Mouse (Mus musculus) intestine, postnatal 0 days (tissue): ENCODE measurements around the gene Cpsf4l. TPM values are rescaled to one million over a fixed set of nuclear protein-coding genes. Genes with fewer than 3 reads are reported as not detected.

ENCODE experiments used
- ATAC-seq: fragments of 200-750 bp; cut with Nextera tagmentation; 2 replicates; pipeline ENCODE4 v1.8.0; 2017; ENCODE audit warnings: mild to moderate bottlenecking, moderate TSS enrichment, moderate library complexity
- H3K27ac ChIP-seq: fragments of 300-500 bp; sonication (generic); 2 replicates; pipeline ENCODE4 v1.5.1; 2014; ENCODE audit warnings: mild to moderate bottlenecking, low read depth, low read length, moderate library complexity
- H3K27me3 ChIP-seq: fragments of 300-500 bp; sonication (generic); replicated peaks from 2 replicates; pipeline ENCODE4 v1.6.1; 2014; ENCODE audit warnings: low read length, mixed read lengths; ENCODE audit not compliant: control insufficient read depth, insufficient read depth
- H3K36me3 ChIP-seq: fragments of 300-500 bp; sonication (generic); 2 replicates; pipeline ENCODE4 v1.6.1; 2014; ENCODE audit warnings: mild to moderate bottlenecking, moderate library complexity; ENCODE audit not compliant: control insufficient read depth, insufficient read depth
- H3K4me1 ChIP-seq: fragments of 300-500 bp; sonication (generic); replicated peaks from 2 replicates; pipeline ENCODE4 v1.6.1; 2014; ENCODE audit warnings: antibody characterized with exemption, low read length, mixed read lengths; ENCODE audit not compliant: control insufficient read depth, insufficient read depth
- H3K4me2 ChIP-seq: fragments of 300-500 bp; sonication (generic); replicated peaks from 2 replicates; pipeline ENCODE4 v1.6.1; 2014; ENCODE audit warnings: low read depth, mild to moderate bottlenecking, moderate library complexity
- H3K4me3 ChIP-seq: fragments of 300-500 bp; sonication (generic); 2 replicates; pipeline ENCODE4 v1.5.1; 2014; ENCODE audit warnings: low read depth, low read length
- H3K9ac ChIP-seq: fragments of 300-500 bp; sonication (generic); 2 replicates; pipeline ENCODE4 v1.6.1; 2014; ENCODE audit warnings: mild to moderate bottlenecking, low read depth, low read length
- H3K9me3 ChIP-seq: fragments of 300-500 bp; sonication (generic); 2 replicates; pipeline ENCODE4 v1.6.1; 2016; ENCODE audit warnings: mixed run types; ENCODE audit not compliant: control insufficient read depth
- CTCF ChIP-seq: sonication (generic); IDR thresholded peaks from 2 replicates; pipeline ENCODE4 v1.5.1; 2016; ENCODE audit warnings: low read depth, mild to moderate bottlenecking, control low read depth, antibody characterized with exemption, moderate library complexity
- WGBS: fragments of 180-500 bp; shearing (Covaris S2); extraction: QIAGEN DNeasy Blood & Tissue Kit; methylation state at CpG from one replicate; pipeline ENCODE4 v1.1.7; 2014; 5-methylcytosine and 5-hydroxymethylcytosine counted together
- polyA plus RNA-seq: library from polyadenylated mRNA; unstranded; fragments of >200 nt; fragmentation: Nextera tagmentation; extraction: Ambion mirVana; gene quantifications from 2 replicates; pipeline ENCODE4 v1.2.1, GENCODE M21; 2015

Cpsf4l gene
- polyA plus RNA-seq, 1 experiment from 2014 or later = not detected

DNA sequence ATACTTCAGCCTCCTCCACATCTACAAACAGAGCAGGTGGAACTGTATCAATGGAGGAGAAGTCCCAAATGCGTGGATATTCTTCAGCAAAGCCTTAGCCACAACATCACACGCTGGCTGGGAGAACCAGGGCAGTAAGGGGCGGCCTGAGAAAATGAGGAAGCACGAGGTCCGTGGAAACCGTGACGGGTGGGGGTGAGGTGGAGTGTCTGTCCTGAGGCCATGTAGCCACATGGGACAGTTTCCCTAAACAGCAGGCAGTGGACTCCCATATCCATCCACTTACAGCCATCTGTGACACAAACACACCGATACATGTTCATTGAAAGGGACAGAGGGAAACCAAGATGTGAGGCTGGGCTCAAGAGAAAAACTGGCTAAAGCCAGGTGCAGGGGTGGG lies 28.1 kb upstream of the Cpsf4l start:
- Histone ChIP-seq H3K36me3 (no peaks in the 10 kb centered on the region), H3K9me3 (no peaks in the 10 kb centered on the region), H3K27ac (no peak overlapping the region), H3K4me1 (peaks cover 17% of the 10 kb centered on the region), H3K9ac (no peak overlapping the region), H3K4me3 (no peak overlapping the region), H3K27me3 (no peaks in the 10 kb centered on the region), H3K4me2 (no peak overlapping the region)
- ATAC-seq = no peak
- TF ChIP-seq CTCF = no peak
- WGBS = 73% methylated on average over 8 of the region's 8 CpGs

DNA sequence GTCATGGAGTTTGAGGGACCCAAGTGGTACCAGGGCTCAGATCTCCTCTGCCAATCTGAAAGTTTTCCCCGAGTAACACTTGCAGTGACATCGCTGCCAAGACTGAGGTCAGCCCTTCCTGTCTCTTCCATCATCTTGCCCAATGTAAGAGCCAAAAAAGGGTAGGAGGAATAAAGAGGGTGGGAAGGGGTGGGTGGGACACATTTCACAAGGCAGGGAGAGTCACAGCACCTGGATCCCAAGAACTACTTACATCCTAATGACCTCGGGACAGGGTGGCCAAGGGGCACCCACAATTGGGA lies 27.7 kb upstream of the Cpsf4l start:
- peaks cover 17% of the 10 kb centered on the region for H3K4me1 ChIP-seq
- no peak overlapping the region for H3K27ac ChIP-seq
- no peaks in the 10 kb centered on the region; the same call in 1 of the 2 replicates for H3K36me3 ChIP-seq
- no peak for ATAC-seq
- 76% methylated on average over 3 of the region's 3 CpGs for WGBS
- no peak overlapping the region for H3K4me2 ChIP-seq
- H3K9ac ChIP-seq = no peak overlapping the region
- no peak for TF ChIP-seq CTCF
- H3K27me3 ChIP-seq = no peaks in the 10 kb centered on the region
- H3K4me3 ChIP-seq = no peak overlapping the region
- H3K9me3 ChIP-seq = no peaks in the 10 kb centered on the region

DNA sequence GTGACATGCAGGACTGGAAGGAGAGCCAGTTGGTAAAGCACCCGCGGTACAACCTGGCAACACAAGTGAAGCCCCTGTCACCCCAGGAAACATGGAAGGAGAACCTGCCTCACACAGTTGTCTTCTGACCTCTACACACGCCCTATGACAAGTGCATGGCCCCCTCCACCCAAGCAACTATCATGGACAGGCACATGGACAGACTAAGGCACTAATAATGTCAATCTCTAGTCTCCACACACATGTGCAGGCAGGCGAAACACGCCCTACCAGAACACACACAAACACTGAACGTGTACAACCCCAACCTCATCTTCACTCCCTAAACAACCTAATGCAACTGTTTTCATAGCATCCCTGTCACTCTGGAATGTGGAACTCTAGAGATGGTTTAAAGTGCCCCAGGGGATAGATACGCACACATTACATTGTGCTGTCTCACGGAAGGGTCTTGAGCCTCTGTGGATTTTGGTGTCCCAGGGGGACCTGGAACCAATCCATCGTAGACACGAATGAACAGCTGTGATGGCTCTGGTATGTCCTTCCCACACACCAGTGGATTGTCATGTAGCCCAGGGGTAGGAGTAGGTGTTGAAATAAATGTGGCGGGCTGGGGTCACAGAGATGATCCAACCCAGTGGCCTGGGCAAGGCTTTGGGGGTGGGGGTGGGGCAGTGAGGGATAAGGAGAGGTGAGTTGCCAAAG lies 27.2 kb upstream of the Cpsf4l start:
- H3K4me3 ChIP-seq = no peak overlapping the region
- WGBS = 72% methylated on average over 11 of the region's 11 CpGs
- peak overlapping the region; percentile 21; the same call in 1 of the 2 replicates for H3K27ac ChIP-seq
- no peak for TF ChIP-seq CTCF
- H3K27me3 ChIP-seq = no peaks in the 10 kb centered on the region
- no peak overlapping the region for H3K9ac ChIP-seq
- H3K9me3 ChIP-seq = no peaks in the 10 kb centered on the region
- H3K4me2 ChIP-seq = no peak overlapping the region
- no peak for ATAC-seq
- peaks cover 17% of the 10 kb centered on the region for H3K4me1 ChIP-seq
- peaks cover under 1% of the 10 kb centered on the region; the same call in 1 of the 2 replicates for H3K36me3 ChIP-seq

DNA sequence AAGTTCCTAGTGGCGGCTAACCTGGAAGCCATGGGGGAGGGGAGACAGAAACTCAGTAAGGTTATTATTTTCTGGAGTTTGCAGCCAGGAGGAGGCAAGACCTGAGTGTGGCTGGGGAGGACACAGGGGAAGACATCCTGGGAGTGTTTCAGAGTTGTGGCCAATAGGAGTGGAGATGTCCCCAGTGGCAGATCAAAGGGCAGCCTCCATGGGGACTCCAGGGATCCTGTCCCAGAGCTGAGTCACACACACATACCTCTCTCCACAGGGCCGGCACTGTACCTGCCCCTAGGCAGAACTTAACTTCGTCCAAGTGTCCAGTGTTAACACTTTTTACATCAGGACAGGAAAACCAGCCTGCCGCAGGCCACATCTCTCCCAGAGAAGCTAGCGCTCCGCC lies 25.3 kb upstream of the Cpsf4l start:
- 42% methylated on average over 6 of the region's 6 CpGs for WGBS
- Histone ChIP-seq H3K27ac (peak overlapping the region; percentile 66; the same call in 1 of the 2 replicates), H3K9ac (no peak overlapping the region), H3K9me3 (no peaks in the 10 kb centered on the region), H3K36me3 (peaks cover 7% of the 10 kb centered on the region; the same call in 1 of the 2 replicates), H3K4me1 (peaks cover 20% of the 10 kb centered on the region), H3K4me2 (no peak overlapping the region; the same call in 1 of the 2 replicates), H3K4me3 (no peak overlapping the region), H3K27me3 (no peaks in the 10 kb centered on the region)
- ATAC-seq = peak; percentile 64
- TF ChIP-seq CTCF = no peak

DNA sequence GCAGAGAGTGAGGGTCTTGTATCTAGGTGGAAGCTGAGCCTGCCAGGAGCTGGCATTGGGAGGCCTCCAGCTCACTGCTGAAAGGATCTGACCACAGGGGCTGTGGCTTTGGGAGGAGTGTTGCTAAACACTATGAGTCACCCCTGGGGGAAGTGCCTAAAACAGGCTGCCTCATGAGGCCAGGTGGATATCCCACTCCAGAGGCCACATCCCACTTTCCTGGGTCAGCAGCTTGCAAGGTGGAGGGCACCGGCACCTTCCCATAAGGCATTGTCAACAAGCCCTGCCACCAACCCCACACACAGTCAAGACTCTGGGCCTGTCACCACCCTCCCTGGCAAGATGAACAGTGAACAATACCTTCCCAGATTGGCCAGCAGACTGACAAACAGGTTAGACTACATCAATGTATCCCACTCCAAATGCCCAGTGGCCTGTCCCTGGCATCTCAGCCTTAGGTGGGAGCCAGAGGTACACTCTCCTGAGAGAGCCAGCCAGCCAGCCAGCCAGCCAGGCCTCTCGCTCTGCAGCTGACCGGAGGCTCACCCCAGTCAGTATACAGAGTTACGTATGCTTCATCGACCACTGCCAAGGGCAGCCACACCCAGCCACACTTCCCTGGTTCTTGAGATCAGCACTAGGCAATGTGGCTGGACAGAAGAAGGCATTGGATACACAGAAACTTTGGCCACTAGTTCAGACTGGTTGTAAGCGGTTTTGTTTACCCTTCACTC lies 24.0 kb upstream of the Cpsf4l start:
- peaks cover 14% of the 10 kb centered on the region for H3K4me1 ChIP-seq
- H3K27me3 ChIP-seq = no peaks in the 10 kb centered on the region
- no peaks in the 10 kb centered on the region for H3K9me3 ChIP-seq
- H3K4me3 ChIP-seq = no peak overlapping the region
- H3K4me2 ChIP-seq = 0 out of 2 replicates have a peak overlapping the region, but pooled peaks have one; percentile 17
- peaks cover 19% of the 10 kb centered on the region for H3K36me3 ChIP-seq
- no peak for TF ChIP-seq CTCF
- H3K9ac ChIP-seq = no peak overlapping the region
- ATAC-seq = peak; percentile 55
- 16% methylated on average over 6 of the region's 6 CpGs for WGBS
- H3K27ac ChIP-seq = peak overlapping the region; percentile 66

DNA sequence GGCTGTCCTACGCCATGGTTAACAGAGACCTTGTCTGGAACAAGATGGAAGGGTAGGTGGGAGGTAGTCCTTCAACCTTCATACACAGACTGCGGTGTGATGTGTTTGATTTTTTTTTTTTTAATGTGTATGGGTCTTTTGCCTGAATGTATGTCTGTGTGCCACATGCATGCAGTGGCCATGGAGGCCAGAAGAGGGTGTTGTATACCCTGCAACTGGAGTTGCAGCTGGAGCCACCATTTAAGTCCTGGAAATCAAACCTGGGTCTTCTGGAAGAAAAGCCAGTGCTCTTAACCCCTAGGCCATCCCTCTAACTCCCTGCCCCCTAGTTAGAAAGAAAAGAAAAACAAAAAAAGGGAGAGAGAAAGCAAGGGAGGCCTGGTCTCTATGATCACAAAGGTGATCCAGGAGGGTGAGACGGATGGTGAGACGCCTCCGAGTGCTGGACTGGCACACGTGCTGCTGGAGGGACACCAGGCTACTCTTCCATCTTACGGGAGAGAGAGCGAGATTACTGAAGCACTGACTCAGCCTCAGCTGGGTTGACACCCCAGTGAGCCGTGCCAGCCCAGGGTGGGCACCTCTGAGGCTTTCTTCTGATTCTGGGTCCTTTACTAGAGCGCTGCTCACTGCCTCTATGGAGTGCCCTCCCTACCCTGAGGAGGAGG lies 22.3 kb upstream of the Cpsf4l start:
- ATAC-seq = no peak
- H3K4me1 ChIP-seq = peaks cover 14% of the 10 kb centered on the region
- 87% methylated on average over 10 of the region's 10 CpGs for WGBS
- no peaks in the 10 kb centered on the region for H3K27me3 ChIP-seq
- H3K27ac ChIP-seq = no peak overlapping the region; the same call in 1 of the 2 replicates
- H3K36me3 ChIP-seq = peaks cover 36% of the 10 kb centered on the region
- H3K9me3 ChIP-seq = no peaks in the 10 kb centered on the region
- H3K4me2 ChIP-seq = no peak overlapping the region
- H3K9ac ChIP-seq = no peak overlapping the region
- TF ChIP-seq CTCF = peak; percentile 51
- H3K4me3 ChIP-seq = no peak overlapping the region
